Mouse (Mus musculus) megakaryocyte, embryonic 14.5 days (primary cell): ENCODE results near the gene Reg3a.

Experiments used
- FLI1 ChIP-seq: IDR thresholded peaks from 2 replicates; pipeline ENCODE4 v1.6.1; 2012; ENCODE audit warnings: low read length, inconsistent platforms, mixed read lengths
- GATA1 ChIP-seq: IDR thresholded peaks from 3 replicates; pipeline ENCODE4 v1.6.1; 2012; ENCODE audit warnings: mixed read lengths, low read length, inconsistent platforms, borderline replicate concordance

DNA sequence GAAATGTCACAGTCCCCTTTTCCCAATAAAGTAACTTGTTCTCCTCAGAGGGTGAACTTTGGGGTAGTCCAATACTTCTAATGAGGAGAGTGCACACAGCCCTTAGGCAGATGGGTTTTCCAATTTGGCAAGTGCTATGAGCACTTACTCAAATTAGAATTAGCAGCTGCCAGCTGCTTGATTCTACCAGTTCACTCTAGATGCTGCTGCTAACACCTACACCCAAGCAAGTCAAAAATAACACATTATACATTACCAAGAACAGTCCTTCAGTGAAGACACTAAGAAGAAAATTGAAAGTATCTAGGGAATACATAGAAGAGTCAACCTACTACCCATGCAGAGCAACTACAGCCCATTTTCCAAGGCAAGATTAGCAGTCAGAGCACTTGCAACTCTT lies 40.2 kb upstream of the Reg3a start:
- no peak for TF ChIP-seq GATA1
- no peak for TF ChIP-seq FLI1
